28 mouse cellular contexts compared by ENCODE assay signal in the genomic region with DNA sequence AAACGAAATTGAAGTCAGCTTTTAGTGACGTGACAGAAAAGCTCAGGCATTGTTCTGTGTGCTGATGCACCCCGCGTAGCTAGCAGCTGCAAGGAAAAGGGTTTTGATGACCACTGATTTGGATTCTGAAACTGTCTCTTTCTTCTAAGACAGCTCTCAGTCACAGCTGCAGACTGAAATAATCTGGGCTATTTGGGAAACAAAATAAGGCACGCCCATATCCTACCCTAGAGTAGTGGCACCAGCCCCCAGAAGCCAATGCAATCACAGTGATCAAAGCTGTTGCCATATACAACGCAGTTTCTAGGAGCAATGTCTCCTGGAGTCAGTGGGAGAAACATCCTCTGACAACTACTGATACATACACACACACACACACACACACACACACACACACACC.
DNase-seq lines count a peak whose midpoint lies in the region; ATAC-seq lines count a peak whose summit lies in the region.
"Had no signal": no experiment of that assay in that cellular context is flagged by ENCODE, and none has a peak within 500 bp of the region (broad histone marks: within the 10 kb centered on the region; RNA-seq: fewer than 3 reads in every experiment).

No protein-coding gene starts in this region.

- WGBS in forebrain, embryonic 15.5 days, result 69% methylated on average over 6 of the region's 6 CpGs
- 67% methylated on average over 6 of the region's 6 CpGs for WGBS in forebrain, embryonic 12.5 days
- 67% methylated on average over 6 of the region's 6 CpGs for WGBS in forebrain, embryonic 16.5 days
- WGBS in limb, embryonic 10.5 days, result 90% methylated on average over 6 of the region's 6 CpGs

- H3K27me3 ChIP-seq in forebrain, embryonic 15.5 days, result no peaks in the 10 kb centered on the region
- H3K27me3 ChIP-seq in forebrain, embryonic 12.5 days, result no peaks in the 10 kb centered on the region
- no peaks in the 10 kb centered on the region for H3K27me3 ChIP-seq in forebrain, embryonic 16.5 days (replicated peaks; ENCODE audit: control insufficient read depth, insufficient read depth, low read length)
- H3K27me3 ChIP-seq in limb, embryonic 10.5 days (ENCODE audit: low read depth, poor library complexity, severe bottlenecking), result no peaks in the 10 kb centered on the region
- H3K27me3 ChIP-seq: embryonic facial prominence, embryonic 12.5 days; embryonic facial prominence, embryonic 15.5 days; heart, embryonic 13.5 days had no signal

- no peaks in the 10 kb centered on the region for H3K36me3 ChIP-seq in forebrain, embryonic 15.5 days
- no peaks in the 10 kb centered on the region for H3K36me3 ChIP-seq in forebrain, embryonic 12.5 days (replicated peaks)
- no peaks in the 10 kb centered on the region for H3K36me3 ChIP-seq in forebrain, embryonic 16.5 days (ENCODE audit: control insufficient read depth, insufficient read depth)
- no peaks in the 10 kb centered on the region for H3K36me3 ChIP-seq in limb, embryonic 10.5 days
- H3K36me3 ChIP-seq: embryonic facial prominence, embryonic 12.5 days; embryonic facial prominence, embryonic 15.5 days; heart, embryonic 10.5 days; heart, embryonic 13.5 days had no signal

- H3K27ac ChIP-seq in forebrain, embryonic 15.5 days (replicated peaks), result no peak overlapping the region
- H3K27ac ChIP-seq in forebrain, embryonic 12.5 days, result no peak overlapping the region
- H3K27ac ChIP-seq in forebrain, embryonic 16.5 days (ENCODE audit: low read length), result no peak overlapping the region
- H3K27ac ChIP-seq in limb, embryonic 10.5 days, result no peak overlapping the region
- H3K27ac ChIP-seq: embryonic facial prominence, embryonic 12.5 days; embryonic facial prominence, embryonic 15.5 days; heart, adult 2 months; heart, embryonic 10.5 days; heart, embryonic 13.5 days; hindbrain, embryonic 14.5 days; hindbrain, postnatal 0 days had no signal

- DNase-seq in brain, adult 2 months (ENCODE audit: low read depth, low spot score), result peak; percentile 29
- DNase-seq in telencephalon, adult 2 months (ENCODE audit: low read depth, low spot score), result peak; percentile 21
- no peak for DNase-seq in limb, embryonic 10.5 days (ENCODE audit: low spot score)
- DNase-seq: adrenal gland, adult 8-10 months; adrenal gland, postnatal 36 days; cerebellum, adult 11-12 months; cerebellum, adult 9-10 months; cerebellum, postnatal 25 days; gastrocnemius, postnatal 36 days; heart, adult 2 months; heart, postnatal 14 days; heart, postnatal 4 days; kidney, adult 18-20 months; kidney, adult 9 months had no signal

- H3K9me3 ChIP-seq in forebrain, embryonic 15.5 days, result no peaks in the 10 kb centered on the region
- no peaks in the 10 kb centered on the region for H3K9me3 ChIP-seq in forebrain, embryonic 12.5 days
- no peaks in the 10 kb centered on the region for H3K9me3 ChIP-seq in forebrain, embryonic 16.5 days (ENCODE audit: control insufficient read depth, low read length)
- H3K9me3 ChIP-seq in limb, embryonic 10.5 days (replicated peaks), result no peaks in the 10 kb centered on the region
- H3K9me3 ChIP-seq: embryonic facial prominence, embryonic 12.5 days; embryonic facial prominence, embryonic 15.5 days; heart, embryonic 10.5 days; heart, embryonic 13.5 days had no signal

- H3K4me3 ChIP-seq in forebrain, embryonic 15.5 days, result no peak overlapping the region
- no peak overlapping the region for H3K4me3 ChIP-seq in forebrain, embryonic 12.5 days (replicated peaks)
- H3K4me3 ChIP-seq in forebrain, embryonic 16.5 days (replicated peaks; ENCODE audit: low read length), result no peak overlapping the region
- H3K4me3 ChIP-seq in limb, embryonic 10.5 days, result no peak overlapping the region
- H3K4me3 ChIP-seq: embryonic facial prominence, embryonic 12.5 days; embryonic facial prominence, embryonic 15.5 days; heart, adult 2 months; heart, embryonic 10.5 days; heart, embryonic 13.5 days had no signal

- H3K4me1 ChIP-seq in forebrain, embryonic 15.5 days, result no peaks in the 10 kb centered on the region
- H3K4me1 ChIP-seq in forebrain, embryonic 12.5 days, result no peaks in the 10 kb centered on the region
- H3K4me1 ChIP-seq in forebrain, embryonic 16.5 days (replicated peaks; ENCODE audit: control insufficient read depth, insufficient read depth, low read length), result no peaks in the 10 kb centered on the region
- H3K4me1 ChIP-seq in limb, embryonic 10.5 days, result peaks cover 4% of the 10 kb centered on the region; the same call in 1 of the 2 replicates
- H3K4me1 ChIP-seq: heart, embryonic 10.5 days; heart, embryonic 13.5 days had no signal

- no peak overlapping the region for H3K4me2 ChIP-seq in forebrain, embryonic 15.5 days (replicated peaks)
- no peak overlapping the region for H3K4me2 ChIP-seq in forebrain, embryonic 12.5 days
- no peak overlapping the region for H3K4me2 ChIP-seq in forebrain, embryonic 16.5 days (ENCODE audit: low read length)
- H3K4me2 ChIP-seq: embryonic facial prominence, embryonic 12.5 days; embryonic facial prominence, embryonic 15.5 days; heart, embryonic 13.5 days; hindbrain, embryonic 14.5 days had no signal

- H3K9ac ChIP-seq in forebrain, embryonic 15.5 days (replicated peaks), result no peak overlapping the region
- no peak overlapping the region for H3K9ac ChIP-seq in forebrain, embryonic 12.5 days
- H3K9ac ChIP-seq in forebrain, embryonic 16.5 days (replicated peaks; ENCODE audit: low read depth, low read length), result no peak overlapping the region
- H3K9ac ChIP-seq: embryonic facial prominence, embryonic 12.5 days; embryonic facial prominence, embryonic 15.5 days; heart, embryonic 13.5 days; hindbrain, embryonic 14.5 days had no signal

- ATAC-seq in forebrain, embryonic 15.5 days (replicated peaks), result peak; percentile 75; the same call in 1 of the 2 replicates
- no peak for ATAC-seq in forebrain, embryonic 12.5 days (ENCODE audit: low FRiP score)
- ATAC-seq in forebrain, embryonic 16.5 days, result peak; percentile 61
- ATAC-seq in frontal cortex, adult (ENCODE audit: low TSS enrichment), result no peak
- ATAC-seq: activated CD4-positive, CD25-positive, alpha-beta regulatory T cell, adult 4 months; CD4-positive, CD25-positive, alpha-beta regulatory T cell, adult 4 months; hindbrain, postnatal 0 days; inflammation-experienced regulatory T-cells, adult 6 months; intestine, embryonic 16.5 days had no signal

Comparison
In these comparisons a context has a peak if more than half of its experiments do, and no peak if none do; other contexts are left out.
1. ATAC-seq: peak in forebrain, embryonic 15.5 days (single experiment) and forebrain, embryonic 16.5 days (single experiment); none in forebrain, embryonic 12.5 days (single experiment) and frontal cortex, adult (single experiment).